Mouse (Mus musculus) forelimb bud, embryonic 11.5 days (tissue): ENCODE measurements at regions not wholly inside any gene's neighbourhood (a gene's known extent, or its start where the extent isn't known, plus 50 kb on each side); places are given as distances from the start of the nearest gene placed in this dataset.

ENCODE experiments used
- DNase-seq: peaks from one replicate; pipeline ENCODE4 v3.0.0-alpha.2; 2012; ENCODE audit warnings: low read depth, low spot score

GRCm38 (mm10) chr9:61677037-61677436 is 237.3 kb downstream of the Rplp1 start:
- no peak for DNase-seq

- DNase-seq = no peak
Measured at GRCm38 (mm10) chr9:61675366-61675765, 239.0 kb downstream of the Rplp1 start.

GRCm38 (mm10) chr9:61673575-61674203 is 240.7 kb downstream of the Rplp1 start:
- DNase-seq = peak; percentile 79

- DNase-seq = no peak
Measured at GRCm38 (mm10) chr9:61670986-61671385, 243.4 kb downstream of the Rplp1 start.

GRCm38 (mm10) chr9:61669729-61670520 is 244.4 kb downstream of the Rplp1 start:
- no peak for DNase-seq

- DNase-seq = no peak
Measured at GRCm38 (mm10) chr9:61668723-61669122, 245.6 kb downstream of the Rplp1 start.

GRCm38 (mm10) chr9:61668157-61668697 is 246.1 kb downstream of the Rplp1 start:
- DNase-seq = no peak

- no peak for DNase-seq
Measured at GRCm38 (mm10) chr9:61667453-61668074, 246.8 kb downstream of the Rplp1 start.

GRCm38 (mm10) chr9:61666761-61667332 is 247.5 kb downstream of the Rplp1 start:
- DNase-seq = no peak

- no peak for DNase-seq
Measured at GRCm38 (mm10) chr9:61666118-61666517, 248.2 kb downstream of the Rplp1 start.

GRCm38 (mm10) chr9:61665254-61665653 is 249.1 kb downstream of the Rplp1 start:
- DNase-seq = no peak

GRCm38 (mm10) chr9:61664000-61664622 is 250.2 kb downstream of the Rplp1 start:
- DNase-seq = no peak

GRCm38 (mm10) chr9:61662055-61663028 is 252.0 kb downstream of the Rplp1 start:
- no peak for DNase-seq

- no peak for DNase-seq
Measured at GRCm38 (mm10) chr9:61660191-61660590, 254.2 kb downstream of the Rplp1 start.

GRCm38 (mm10) chr9:61657996-61658395 is 256.3 kb downstream of the Rplp1 start:
- no peak for DNase-seq

- DNase-seq = no peak
Measured at GRCm38 (mm10) chr9:61655433-61655981, 258.8 kb downstream of the Rplp1 start.

- peak; percentile 65 for DNase-seq
Measured at GRCm38 (mm10) chr9:61645661-61646425, 268.5 kb downstream of the Rplp1 start.

GRCm38 (mm10) chr9:61640739-61641138 is 268.6 kb downstream of the Tle3 start:
- DNase-seq = no peak

GRCm38 (mm10) chr9:61638908-61639307 is 266.7 kb downstream of the Tle3 start:
- DNase-seq = no peak
